Comparison of ENCODE assay signal across 7 mouse cellular contexts in the genomic region with DNA sequence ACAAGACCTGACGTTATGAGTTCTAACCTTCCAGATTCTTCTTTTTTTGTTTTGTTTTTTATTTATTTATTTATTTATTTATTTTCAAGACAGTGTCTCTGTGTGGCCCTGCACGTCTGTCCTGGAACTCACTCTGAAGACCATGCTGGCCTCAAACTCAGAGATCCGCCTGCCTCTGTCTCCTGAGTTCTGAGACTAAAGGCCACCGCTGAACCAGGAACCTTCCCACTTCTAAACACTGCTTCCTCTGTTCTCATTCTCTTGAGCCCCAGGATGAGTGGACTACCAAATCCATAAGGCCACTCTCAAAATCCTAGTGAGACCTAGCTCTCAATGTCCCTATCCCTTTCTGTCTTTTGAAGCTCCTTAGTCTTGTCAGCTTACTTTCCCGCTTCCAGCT. TPM values are rescaled to one million over a fixed set of nuclear protein-coding genes. Genes with fewer than 3 reads are reported as not detected.
DNase-seq lines count a peak whose midpoint lies in the region; ATAC-seq lines count a peak whose summit lies in the region.

No protein-coding gene starts in this region.

- no peak overlapping the region for H3K9ac ChIP-seq in forebrain, embryonic 15.5 days (replicated peaks)
- H3K9ac ChIP-seq in limb, embryonic 13.5 days, result no peak overlapping the region
- H3K9ac ChIP-seq in stomach, embryonic 15.5 days, result no peak overlapping the region

- DNase-seq in thymus, postnatal 0 days (ENCODE audit: low spot score), result no peak
- DNase-seq in layer of hippocampus, postnatal 25 days (ENCODE audit: extremely low spot score in 1 of 2, low spot score in 1 of 2), result no peak

- peak overlapping the region; percentile 87 for H3K4me2 ChIP-seq in forebrain, embryonic 15.5 days (replicated peaks)
- H3K4me2 ChIP-seq in limb, embryonic 13.5 days (replicated peaks), result peak overlapping the region; percentile 74
- peak overlapping the region; percentile 73 for H3K4me2 ChIP-seq in stomach, embryonic 15.5 days

- ATAC-seq in megakaryocyte, adult 5-6 weeks (ENCODE audit: poor library complexity, severe bottlenecking), result no peak
- ATAC-seq in forebrain, embryonic 15.5 days (replicated peaks), result no peak
- ATAC-seq in limb, embryonic 13.5 days (ENCODE audit: low FRiP score, low read depth), result no peak
- ATAC-seq in stomach, embryonic 15.5 days (ENCODE audit: insufficient read depth, low FRiP score, low read depth), result no peak

- WGBS in forebrain, embryonic 15.5 days, result 75% methylated on average over 5 of the region's 5 CpGs
- 78% methylated on average over 5 of the region's 5 CpGs for WGBS in limb, embryonic 13.5 days
- WGBS in stomach, embryonic 15.5 days, result 76% methylated on average over 5 of the region's 5 CpGs

- peaks cover 33% of the 10 kb centered on the region for H3K36me3 ChIP-seq in megakaryocyte, embryonic 14.5 days (replicated peaks; ENCODE audit: low read length)
- H3K36me3 ChIP-seq in forebrain, embryonic 15.5 days, result peaks cover 6% of the 10 kb centered on the region; the same call in 1 of the 2 replicates
- H3K36me3 ChIP-seq in limb, embryonic 13.5 days, result peaks cover 7% of the 10 kb centered on the region
- H3K36me3 ChIP-seq in stomach, embryonic 15.5 days, result no peaks in the 10 kb centered on the region

- peak overlapping the region; percentile 91 for H3K27ac ChIP-seq in forebrain, embryonic 15.5 days (replicated peaks)
- peak overlapping the region; percentile 83; the same call in 1 of the 2 replicates for H3K27ac ChIP-seq in limb, embryonic 13.5 days
- H3K27ac ChIP-seq in stomach, embryonic 15.5 days, result peak overlapping the region; percentile 85; the same call in 1 of the 2 replicates

- H3K4me1 ChIP-seq in megakaryocyte, embryonic 14.5 days, result peaks cover 80% of the 10 kb centered on the region
- H3K4me1 ChIP-seq in forebrain, embryonic 15.5 days, result peaks cover 35% of the 10 kb centered on the region
- H3K4me1 ChIP-seq in limb, embryonic 13.5 days, result peaks cover 40% of the 10 kb centered on the region
- peaks cover 22% of the 10 kb centered on the region for H3K4me1 ChIP-seq in stomach, embryonic 15.5 days

- H3K27me3 ChIP-seq in megakaryocyte, embryonic 14.5 days (replicated peaks), result no peaks in the 10 kb centered on the region
- no peaks in the 10 kb centered on the region for H3K27me3 ChIP-seq in forebrain, embryonic 15.5 days
- peaks cover 9% of the 10 kb centered on the region; the same call in 1 of the 2 replicates for H3K27me3 ChIP-seq in limb, embryonic 13.5 days
- H3K27me3 ChIP-seq in stomach, embryonic 15.5 days (replicated peaks), result no peaks in the 10 kb centered on the region

- H3K9me3 ChIP-seq in megakaryocyte, embryonic 14.5 days, result no peaks in the 10 kb centered on the region
- no peaks in the 10 kb centered on the region for H3K9me3 ChIP-seq in forebrain, embryonic 15.5 days
- H3K9me3 ChIP-seq in limb, embryonic 13.5 days, result no peaks in the 10 kb centered on the region
- no peaks in the 10 kb centered on the region for H3K9me3 ChIP-seq in stomach, embryonic 15.5 days

- peak overlapping the region; percentile 99 for H3K4me3 ChIP-seq in megakaryocyte, embryonic 14.5 days (replicated peaks)
- H3K4me3 ChIP-seq in forebrain, embryonic 15.5 days, result no peak overlapping the region
- H3K4me3 ChIP-seq in limb, embryonic 13.5 days, result peak overlapping the region; percentile 91; the same call in 1 of the 2 replicates
- no peak overlapping the region for H3K4me3 ChIP-seq in stomach, embryonic 15.5 days (replicated peaks)

RNA-seq across cellular contexts. Expression of gene Mylpf, which starts 1.2 kb away (rescaled TPM):
- 4.7 TPM in 1 of 2 replicates, not detected in the other for polyA plus RNA-seq in megakaryocyte, embryonic 14.5 days (2012; ENCODE audit: insufficient read depth, low replicate concordance)
- total RNA-seq in megakaryocyte, adult 5-6 weeks (2015), result 5.0 and 6.0 TPM in 2 replicates
- total RNA-seq in megakaryocyte, adult 5-6 weeks (2017), result 2.3 and 3.3 TPM in 2 replicates
- polyA plus RNA-seq in forebrain, embryonic 15.5 days (2015; fragmentation: Nextera tagmentation; extraction: Ambion mirVana), result 6.1 and 6.3 TPM in 2 replicates
- 350 and 353 TPM in 2 replicates for polyA plus RNA-seq in limb, embryonic 13.5 days (2015; fragmentation: Nextera tagmentation; extraction: Ambion mirVana)
- polyA plus RNA-seq in stomach, embryonic 15.5 days (2015; fragmentation: Nextera tagmentation; extraction: Ambion mirVana), result 18.6 and 31.0 TPM in 2 replicates
- 67.7 and 68.9 TPM in 2 replicates for polyA plus RNA-seq in thymus, postnatal 0 days (2015; fragmentation: Nextera tagmentation; extraction: Ambion mirVana)
- 1 to 10 TPM in 1 of 2 experiments, under 1 TPM in 1; 0.96 to 2.9 TPM for total RNA-seq in layer of hippocampus, postnatal 25 days (2021)

RNA-seq across cellular contexts. Expression of gene Tbc1d10b, which starts 1.6 kb away (rescaled TPM):
- 83.3 and 137 TPM in 2 replicates for polyA plus RNA-seq in megakaryocyte, embryonic 14.5 days (2012; ENCODE audit: insufficient read depth, low replicate concordance)
- 27.0 and 27.4 TPM in 2 replicates for total RNA-seq in megakaryocyte, adult 5-6 weeks (2015)
- 59.8 and 74.2 TPM in 2 replicates for total RNA-seq in megakaryocyte, adult 5-6 weeks (2017)
- polyA plus RNA-seq in forebrain, embryonic 15.5 days (2015; fragmentation: Nextera tagmentation; extraction: Ambion mirVana), result 33.6 and 35.1 TPM in 2 replicates
- polyA plus RNA-seq in limb, embryonic 13.5 days (2015; fragmentation: Nextera tagmentation; extraction: Ambion mirVana), result 31.7 and 34.8 TPM in 2 replicates
- polyA plus RNA-seq in stomach, embryonic 15.5 days (2015; fragmentation: Nextera tagmentation; extraction: Ambion mirVana), result 24.3 and 24.4 TPM in 2 replicates
- polyA plus RNA-seq in thymus, postnatal 0 days (2015; fragmentation: Nextera tagmentation; extraction: Ambion mirVana), result 20.5 and 27.4 TPM in 2 replicates
- total RNA-seq in layer of hippocampus, postnatal 25 days (2021), result 10 to 100 TPM; 97.2 to 99.9 TPM

RNA-seq across cellular contexts. Expression of gene Cd2bp2, which starts 14.0 kb away (rescaled TPM):
- polyA plus RNA-seq in megakaryocyte, embryonic 14.5 days (2012; ENCODE audit: insufficient read depth, low replicate concordance), result 13.5 and 43.5 TPM in 2 replicates
- 16.1 and 19.0 TPM in 2 replicates for total RNA-seq in megakaryocyte, adult 5-6 weeks (2015)
- total RNA-seq in megakaryocyte, adult 5-6 weeks (2017), result 51.8 and 57.5 TPM in 2 replicates
- polyA plus RNA-seq in forebrain, embryonic 15.5 days (2015; fragmentation: Nextera tagmentation; extraction: Ambion mirVana), result 86.7 and 91.5 TPM in 2 replicates
- 72.2 and 72.4 TPM in 2 replicates for polyA plus RNA-seq in limb, embryonic 13.5 days (2015; fragmentation: Nextera tagmentation; extraction: Ambion mirVana)
- 44.1 and 46.6 TPM in 2 replicates for polyA plus RNA-seq in stomach, embryonic 15.5 days (2015; fragmentation: Nextera tagmentation; extraction: Ambion mirVana)
- 59.5 and 62.0 TPM in 2 replicates for polyA plus RNA-seq in thymus, postnatal 0 days (2015; fragmentation: Nextera tagmentation; extraction: Ambion mirVana)
- 10 to 100 TPM; 92.1 to 95.7 TPM for total RNA-seq in layer of hippocampus, postnatal 25 days (2021)

RNA-seq across cellular contexts. Expression of gene Zfp553, which starts 23.0 kb away (rescaled TPM):
- polyA plus RNA-seq in megakaryocyte, embryonic 14.5 days (2012; ENCODE audit: insufficient read depth, low replicate concordance), result 10.8 and 17.3 TPM in 2 replicates
- 2.9 and 3.1 TPM in 2 replicates for total RNA-seq in megakaryocyte, adult 5-6 weeks (2015)
- total RNA-seq in megakaryocyte, adult 5-6 weeks (2017), result 5.9 and 9.7 TPM in 2 replicates
- 70.7 and 71.5 TPM in 2 replicates for polyA plus RNA-seq in forebrain, embryonic 15.5 days (2015; fragmentation: Nextera tagmentation; extraction: Ambion mirVana)
- polyA plus RNA-seq in limb, embryonic 13.5 days (2015; fragmentation: Nextera tagmentation; extraction: Ambion mirVana), result 51.8 and 52.1 TPM in 2 replicates
- polyA plus RNA-seq in stomach, embryonic 15.5 days (2015; fragmentation: Nextera tagmentation; extraction: Ambion mirVana), result 33.9 and 34.8 TPM in 2 replicates
- 25.4 and 29.7 TPM in 2 replicates for polyA plus RNA-seq in thymus, postnatal 0 days (2015; fragmentation: Nextera tagmentation; extraction: Ambion mirVana)
- 10 to 100 TPM; 18.0 to 20.6 TPM for total RNA-seq in layer of hippocampus, postnatal 25 days (2021)

RNA-seq across cellular contexts. Expression of gene Sept1, which starts 23.1 kb away (rescaled TPM):
- 369 and 529 TPM in 2 replicates for polyA plus RNA-seq in megakaryocyte, embryonic 14.5 days (2012; ENCODE audit: insufficient read depth, low replicate concordance)
- 36.2 and 36.8 TPM in 2 replicates for total RNA-seq in megakaryocyte, adult 5-6 weeks (2015)
- 31.2 and 42.7 TPM in 2 replicates for total RNA-seq in megakaryocyte, adult 5-6 weeks (2017)
- 21.8 and 27.8 TPM in 2 replicates for polyA plus RNA-seq in forebrain, embryonic 15.5 days (2015; fragmentation: Nextera tagmentation; extraction: Ambion mirVana)
- 23.5 and 27.9 TPM in 2 replicates for polyA plus RNA-seq in limb, embryonic 13.5 days (2015; fragmentation: Nextera tagmentation; extraction: Ambion mirVana)
- 17.7 and 19.2 TPM in 2 replicates for polyA plus RNA-seq in stomach, embryonic 15.5 days (2015; fragmentation: Nextera tagmentation; extraction: Ambion mirVana)
- 638 and 684 TPM in 2 replicates for polyA plus RNA-seq in thymus, postnatal 0 days (2015; fragmentation: Nextera tagmentation; extraction: Ambion mirVana)
- 1 to 10 TPM; 4.0 to 4.2 TPM for total RNA-seq in layer of hippocampus, postnatal 25 days (2021)

Comparison
In these comparisons a context has a peak if more than half of its experiments do, and no peak if none do; other contexts are left out.
1. H3K4me3 ChIP-seq: peak in megakaryocyte, embryonic 14.5 days (single experiment) and limb, embryonic 13.5 days (single experiment); none in forebrain, embryonic 15.5 days (single experiment) and stomach, embryonic 15.5 days (single experiment).
2. Peak in every context shown above with its lines, with median percentiles within 50 percentile points of each other: H3K27ac ChIP-seq and H3K4me2 ChIP-seq.